ENCODE assay signal across 8 mouse cellular contexts in the genomic region with DNA sequence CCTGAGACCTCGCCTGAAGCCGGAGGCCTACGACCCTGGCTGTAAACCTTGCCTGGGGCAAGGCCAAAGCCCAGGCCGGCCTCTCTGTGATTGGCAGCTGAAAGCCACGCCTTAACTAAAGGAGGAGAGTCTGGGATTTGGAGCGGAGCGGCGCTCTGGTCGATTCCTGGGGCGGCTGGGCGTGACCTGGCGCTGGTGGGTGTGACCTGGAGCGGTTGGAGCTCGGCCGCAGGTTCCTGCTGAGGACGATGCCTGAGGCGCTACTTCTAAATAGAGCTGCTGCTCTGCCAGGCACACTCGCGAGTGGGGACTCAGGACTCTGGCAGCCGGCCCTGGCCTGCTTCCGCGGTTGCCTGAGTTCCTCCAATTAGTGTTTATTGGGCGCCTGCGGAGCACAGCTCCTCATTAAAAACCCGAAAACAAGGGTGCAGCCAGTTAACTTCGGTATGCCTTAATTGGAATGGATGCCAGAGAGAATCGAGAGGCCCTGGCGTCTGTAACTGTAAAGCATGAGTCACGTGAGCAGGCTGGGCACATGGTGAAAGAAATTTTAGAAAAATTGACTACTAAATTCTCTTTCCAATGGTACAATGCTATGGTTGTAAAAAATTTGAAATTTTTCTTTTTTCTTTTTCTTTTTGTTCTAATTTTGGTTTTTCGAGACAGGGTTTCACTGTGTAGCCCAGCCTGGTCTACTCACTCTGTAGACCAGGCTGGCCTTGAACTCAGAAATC. TPM values are rescaled to one million over a fixed set of nuclear protein-coding genes. Genes with fewer than 3 reads are reported as not detected.
A peak's percentile ranks its signal among the peaks of the same experiment; 100 is the strongest.
DNase-seq lines count a peak whose midpoint lies in the region; ATAC-seq lines count a peak whose summit lies in the region.

No protein-coding gene starts in this region.

- H3K4me1 ChIP-seq in hindbrain, embryonic 15.5 days (replicated peaks), result peaks cover 33% of the 10 kb centered on the region

- peak overlapping the region; percentile 99 for H3K27ac ChIP-seq in hindbrain, embryonic 15.5 days (replicated peaks)

- peaks cover 6% of the 10 kb centered on the region for H3K36me3 ChIP-seq in hindbrain, embryonic 15.5 days

- DNase-seq in T-cell, adult 2 months (ENCODE audit: low spot score), result peak; percentile 54
- DNase-seq in cerebellum, postnatal 25 days, result peak; percentile 81 to 87
- DNase-seq in frontal cortex, postnatal 36 days (ENCODE audit: low spot score in 2 of 2), result peak; percentile 67 to 82
- peak; percentile 82 to 85 for DNase-seq in layer of hippocampus, postnatal 36 days
- DNase-seq in lung, postnatal 25 days (ENCODE audit: low spot score), result peak; percentile 88
- DNase-seq in retina, adult 2 months (ENCODE audit: low read depth, low spot score), result peak; percentile 59
- DNase-seq in thymus, postnatal 25 days, result peak; percentile 60

- ATAC-seq in hindbrain, embryonic 15.5 days (ENCODE audit: low FRiP score, low read depth), result peak; percentile 43; the same call in 1 of the 2 replicates

- H3K4me3 ChIP-seq in hindbrain, embryonic 15.5 days, result peak overlapping the region; percentile 93

- H3K9me3 ChIP-seq in hindbrain, embryonic 15.5 days, result 0 out of 2 replicates have a peak, but pooled peaks cover 4% of the 10 kb centered on the region

- H3K27me3 ChIP-seq in hindbrain, embryonic 15.5 days, result no peaks in the 10 kb centered on the region

- peak overlapping the region; percentile 96 for H3K9ac ChIP-seq in hindbrain, embryonic 15.5 days

- H3K4me2 ChIP-seq in hindbrain, embryonic 15.5 days, result peak overlapping the region; percentile 93

- WGBS in hindbrain, embryonic 15.5 days, result 3% methylated on average over 30 of the region's 30 CpGs

RNA-seq across cellular contexts. Expression of a gene that starts 0.9 kb away (rescaled TPM):
- polyA plus RNA-seq in hindbrain, embryonic 15.5 days (2015; fragmentation: Nextera tagmentation; extraction: Ambion mirVana), result 81.3 and 82.8 TPM in 2 replicates
- 10 to 100 TPM; 64.3 to 77.6 TPM for total RNA-seq in layer of hippocampus, postnatal 36 days (2021)

Comparison
In these comparisons a context has a peak if more than half of its experiments do, and no peak if none do; other contexts are left out.
1. Peak in every context shown above with its lines: DNase-seq, ATAC-seq, H3K4me3 ChIP-seq and H3K27ac ChIP-seq.